Mouse (Mus musculus) spleen, postnatal 14 days (tissue): ENCODE measurements around the gene Dicer1.

Experiments
- DNase-seq, 2 experiments: peaks; one replicate each; pipeline ENCODE4 v3.0.0; 2021 to 2022; ENCODE audit warnings: low spot score in 2 of 2

Gene Dicer1

DNA sequence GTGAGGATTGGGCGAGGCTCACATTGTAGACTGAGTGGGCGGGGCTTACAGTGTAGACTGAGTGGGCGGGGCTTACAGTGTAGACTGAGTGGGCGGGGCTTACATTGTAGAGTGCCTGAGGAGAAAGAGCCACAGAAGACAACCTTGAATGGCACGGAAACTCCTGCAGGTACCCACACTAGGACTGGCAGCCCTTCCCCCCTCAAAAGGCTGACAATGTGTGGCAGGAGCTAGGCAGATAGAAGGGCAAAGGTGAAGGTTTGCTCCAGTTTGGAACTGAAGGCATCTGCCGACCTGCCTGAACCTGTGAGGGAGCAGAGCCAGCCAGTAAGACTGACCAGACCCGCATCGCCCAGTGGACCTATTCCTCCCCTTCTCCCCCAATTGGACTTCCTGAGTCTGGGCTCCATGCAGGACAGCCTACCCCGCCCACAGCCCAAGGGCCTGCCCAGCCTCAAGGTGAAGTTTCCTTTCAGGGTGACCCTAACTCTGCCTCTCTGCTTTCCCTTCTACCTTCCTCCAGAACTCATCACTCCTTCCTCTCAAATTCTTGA lies 74.3 kb downstream of the Dicer1 start:
- DNase-seq: no peak

- DNase-seq: no peak
Measured at GRCm38 (mm10) chr12:104676535-104677370, 75.0 kb downstream of the Dicer1 start.

- no peak for DNase-seq
Measured at GRCm38 (mm10) chr12:104672976-104673375, 78.8 kb downstream of the Dicer1 start.

GRCm38 (mm10) chr12:104672406-104672805 lies 79.3 kb downstream of the Dicer1 start:
- DNase-seq: no peak

DNA sequence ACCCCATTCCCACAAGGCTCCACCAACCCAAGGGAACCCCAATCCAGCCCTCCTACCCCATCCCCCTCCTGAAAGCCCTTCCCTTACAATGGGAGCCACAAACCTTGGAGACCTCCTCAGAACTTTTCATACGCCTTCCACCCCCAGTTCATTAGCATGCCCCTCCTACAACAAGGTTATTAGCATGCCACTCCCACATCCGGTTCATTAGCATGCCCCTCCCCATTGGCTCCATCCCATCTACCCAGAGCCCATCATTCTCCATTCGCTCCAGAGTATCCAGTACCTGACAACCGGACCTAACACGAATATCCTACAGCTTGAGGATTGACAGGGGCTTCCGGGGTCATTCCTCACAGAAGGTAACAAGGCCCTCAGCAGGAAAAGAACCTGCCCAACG lies 83.9 kb downstream of the Dicer1 start:
- DNase-seq: no peak

DNA sequence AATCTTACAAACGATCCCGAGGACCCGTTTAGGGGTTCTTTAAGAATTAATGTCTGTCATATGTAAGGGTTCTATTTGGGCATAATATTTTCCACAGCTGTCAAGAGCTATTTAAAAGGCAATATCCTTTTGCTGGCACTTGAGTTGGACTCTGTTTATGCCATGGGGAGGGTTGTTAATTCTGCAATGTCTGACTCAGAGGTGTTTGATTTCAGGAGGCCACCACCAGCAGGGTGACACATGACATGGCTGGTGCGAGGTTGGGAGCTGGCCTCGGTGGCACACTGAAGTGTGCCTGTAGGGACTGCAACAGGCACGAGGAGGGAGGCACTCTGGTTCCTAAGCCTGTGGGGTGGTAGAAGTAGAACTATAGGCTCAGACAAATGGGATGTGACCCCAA lies 85.8 kb downstream of the Dicer1 start:
- no peak for DNase-seq

- DNase-seq: no peak
Measured at GRCm38 (mm10) chr12:104665521-104665920, 86.2 kb downstream of the Dicer1 start.

DNA sequence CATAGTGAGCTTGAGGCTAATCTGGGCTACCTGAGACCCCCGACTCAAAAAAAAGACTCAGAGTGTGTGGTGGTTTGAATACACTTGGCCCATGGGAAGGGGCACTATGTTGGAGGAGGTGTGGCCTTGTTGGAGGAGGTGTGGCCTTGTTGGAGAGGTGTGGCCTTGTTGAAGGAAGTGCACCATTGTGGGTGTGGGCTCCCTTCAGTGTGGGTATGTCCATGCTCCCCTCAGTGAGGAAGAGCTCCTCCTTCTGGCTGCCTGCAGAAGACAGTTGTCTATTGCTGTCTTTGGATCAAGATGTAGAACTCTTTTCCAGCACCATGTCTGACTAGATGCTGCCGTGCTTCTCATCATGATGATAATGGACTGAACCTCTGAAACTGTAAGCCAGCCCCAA lies 95.6 kb downstream of the Dicer1 start:
- DNase-seq: no peak

DNA sequence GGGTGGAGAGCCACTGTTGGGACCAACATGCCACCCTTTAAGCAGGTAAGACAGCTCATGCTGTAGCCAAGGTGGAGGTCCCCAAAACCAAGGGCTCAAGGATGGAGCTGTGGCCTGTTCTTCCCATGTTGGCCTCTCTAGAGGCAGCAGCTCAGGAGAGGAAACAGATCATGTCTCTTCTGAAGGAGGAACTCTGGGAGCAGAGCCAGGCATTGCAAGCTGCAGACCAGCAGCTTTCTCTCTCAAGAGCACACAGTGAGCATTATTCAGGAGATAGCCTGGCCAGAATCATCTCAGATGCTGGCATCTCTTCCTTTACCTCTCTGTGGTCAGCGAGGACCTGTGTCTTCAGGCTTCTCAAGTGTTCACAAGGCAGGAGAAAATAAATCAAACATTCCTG lies 96.7 kb downstream of the Dicer1 start:
- DNase-seq: no peak

DNA sequence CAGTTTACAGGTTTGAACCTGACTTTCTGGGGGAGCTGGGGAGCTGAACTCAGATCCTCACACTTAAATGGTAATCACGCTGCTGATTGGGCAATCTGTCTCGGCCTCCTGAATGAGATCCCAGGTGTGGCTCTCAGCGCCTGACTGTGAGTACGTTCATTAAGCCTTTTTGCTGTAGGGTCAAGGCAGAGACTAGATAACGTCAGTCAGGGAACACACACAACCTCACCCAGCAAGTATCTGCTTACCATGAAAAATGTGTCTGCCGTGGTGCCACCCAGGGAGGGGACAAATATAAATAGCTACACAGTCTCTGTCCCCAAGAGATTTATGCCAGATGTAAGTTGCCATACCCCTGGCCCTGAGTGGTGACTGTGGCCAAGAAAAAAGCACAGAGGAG lies 99.7 kb downstream of the Dicer1 start:
- DNase-seq: no peak

DNA sequence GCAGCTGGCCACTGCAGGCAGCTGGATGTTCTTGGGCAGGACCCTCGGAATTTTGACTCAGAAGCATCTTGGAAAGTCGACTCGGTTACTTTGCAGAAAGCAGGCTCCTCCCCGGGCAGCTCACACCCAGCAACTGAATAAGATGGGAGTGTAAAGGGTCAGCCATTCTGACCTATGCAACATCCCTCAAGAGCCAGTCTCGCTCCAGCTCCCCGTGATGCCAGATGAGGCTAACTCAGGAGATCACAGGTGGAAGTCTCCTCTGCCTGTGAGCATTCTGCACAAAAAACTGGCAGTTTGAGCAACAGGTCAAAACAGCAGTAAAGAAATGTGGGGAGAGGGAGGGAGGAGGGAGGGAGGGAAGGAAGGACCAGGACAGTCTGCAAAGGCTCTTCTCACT lies 100.5 kb downstream of the Dicer1 start:
- DNase-seq: no peak

- DNase-seq: no peak
Measured at GRCm38 (mm10) chr12:104650510-104651260, 101.1 kb downstream of the Dicer1 start.

DNA sequence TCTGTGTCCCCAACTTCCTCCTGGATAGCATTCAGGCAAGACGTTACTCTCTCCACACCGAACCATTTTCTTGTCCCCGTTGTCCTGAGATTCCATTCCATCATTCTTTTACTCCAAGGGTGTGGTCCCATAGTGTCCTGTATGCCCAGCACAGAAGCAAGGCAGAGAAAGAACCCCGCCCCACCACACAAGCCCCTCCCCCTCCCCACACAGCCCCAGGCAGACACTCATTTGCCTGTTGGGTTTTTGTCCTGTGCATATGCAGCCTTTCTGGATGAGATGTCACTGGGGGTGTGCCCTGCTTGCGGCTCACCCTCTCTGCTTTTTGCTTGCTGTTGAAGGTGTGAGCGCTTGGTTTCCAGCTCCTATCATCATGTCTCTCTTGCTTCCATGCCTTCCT lies 103.4 kb downstream of the Dicer1 start:
- no peak for DNase-seq

DNA sequence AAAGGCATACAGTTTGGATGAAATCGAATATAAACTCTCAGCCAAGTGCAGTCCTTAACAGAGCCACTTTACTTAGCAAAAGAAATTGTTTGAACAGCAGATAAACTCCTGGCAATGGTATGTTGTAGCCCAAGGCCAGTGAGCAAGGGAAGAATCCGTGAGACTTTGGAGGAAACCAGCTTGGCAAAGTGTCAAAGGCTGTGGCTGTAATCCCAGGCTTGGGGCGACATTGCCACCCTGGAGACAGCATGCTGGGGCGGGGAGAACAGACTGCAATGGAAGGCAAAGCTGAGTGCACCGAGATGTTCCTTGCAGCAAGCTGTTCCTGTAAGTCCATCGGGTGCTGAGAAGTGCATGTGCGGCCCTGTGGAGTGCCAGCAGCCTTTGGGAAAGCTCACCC lies 109.4 kb downstream of the Dicer1 start:
- DNase-seq: no peak

GRCm38 (mm10) chr12:104640934-104641333 lies 110.8 kb downstream of the Dicer1 start:
- no peak for DNase-seq

GRCm38 (mm10) chr12:104638156-104638555 lies 113.6 kb downstream of the Dicer1 start:
- no peak for DNase-seq
